Mouse (Mus musculus): ENCODE measurements around the gene Zcchc7. TPM values are rescaled to one million over a fixed set of nuclear protein-coding genes. Genes with fewer than 3 reads are reported as not detected.
A peak's percentile ranks its signal among the peaks of the same experiment; 100 is the strongest.

The Zcchc7 gene
- polyA plus RNA-seq (2014; fragmentation: Nextera tagmentation; extraction: Ambion mirVana), result 38.3 and 39.8 TPM in 2 replicates

GRCm38 (mm10) chr4:44755553-44756133 is at the start of gene Zcchc7:
Zcchc7 (plus strand) TSS chr4:44755877.
- peak; percentile 57 for ATAC-seq (ENCODE audit: low FRiP score, low TSS enrichment)
- no peak for DNase-seq
- peak within 1 kb of the TSS; percentile 91 for H3K9ac ChIP-seq (replicated peaks; ENCODE audit: low read length)
- H3K27ac ChIP-seq (replicated peaks; ENCODE audit: low read depth, low read length), result peak within 1 kb of the TSS; percentile 90
- H3K9me3 ChIP-seq (ENCODE audit: control insufficient read depth, low read length), result no peaks in the 10 kb centered on the region
- 5% methylated on average over 15 of the region's 15 CpGs for WGBS
- no peaks in the 10 kb centered on the region for H3K36me3 ChIP-seq (ENCODE audit: control insufficient read depth, insufficient read depth, low read length)
- peak within 1 kb of the TSS; percentile 86 for H3K4me2 ChIP-seq (ENCODE audit: low read length)
- peak within 1 kb of the TSS; percentile 88 for H3K4me3 ChIP-seq (replicated peaks; ENCODE audit: low read depth, low read length)
- H3K4me1 ChIP-seq (ENCODE audit: control insufficient read depth, insufficient read depth, low read length), result peaks cover 8% of the 10 kb centered on the region
- peaks cover under 1% of the 10 kb centered on the region; the same call in 1 of the 2 replicates for H3K27me3 ChIP-seq (ENCODE audit: control insufficient read depth, insufficient read depth, low read length)

GRCm38 (mm10) chr4:44705967-44706366 is 49.7 kb upstream of the Zcchc7 start:
- Histone ChIP-seq H3K4me1 (ENCODE audit: control insufficient read depth, insufficient read depth, low read length) (0 out of 2 replicates have a peak, but pooled peaks cover 11% of the 10 kb centered on the region), H3K36me3 (ENCODE audit: control insufficient read depth, insufficient read depth, low read length) (no peaks in the 10 kb centered on the region), H3K4me3 (replicated peaks; ENCODE audit: low read depth, low read length) (no peak overlapping the region), H3K4me2 (ENCODE audit: low read length) (peak overlapping the region; percentile 60), H3K9me3 (ENCODE audit: control insufficient read depth, low read length) (no peaks in the 10 kb centered on the region), H3K9ac (replicated peaks; ENCODE audit: low read length) (no peak overlapping the region), H3K27me3 (ENCODE audit: control insufficient read depth, insufficient read depth, low read length) (peaks cover 89% of the 10 kb centered on the region), H3K27ac (replicated peaks; ENCODE audit: low read depth, low read length) (no peak overlapping the region)
- WGBS, result 3% methylated on average over 7 of the region's 7 CpGs
- ATAC-seq (ENCODE audit: low FRiP score, low TSS enrichment) (no peak), DNase-seq (no peak)

GRCm38 (mm10) chr4:44706865-44707264 is 48.8 kb upstream of the Zcchc7 start:
- 0 out of 2 replicates have a peak, but pooled peaks cover 11% of the 10 kb centered on the region for H3K4me1 ChIP-seq (ENCODE audit: control insufficient read depth, insufficient read depth, low read length)
- no peaks in the 10 kb centered on the region for H3K9me3 ChIP-seq (ENCODE audit: control insufficient read depth, low read length)
- H3K27ac ChIP-seq (replicated peaks; ENCODE audit: low read depth, low read length), result no peak overlapping the region
- 32% methylated on average over 1 of the region's 1 CpGs for WGBS
- H3K36me3 ChIP-seq (ENCODE audit: control insufficient read depth, insufficient read depth, low read length), result no peaks in the 10 kb centered on the region
- H3K4me3 ChIP-seq (replicated peaks; ENCODE audit: low read depth, low read length), result no peak overlapping the region
- no peak for DNase-seq
- peaks cover 91% of the 10 kb centered on the region for H3K27me3 ChIP-seq (ENCODE audit: control insufficient read depth, insufficient read depth, low read length)
- H3K9ac ChIP-seq (replicated peaks; ENCODE audit: low read length), result no peak overlapping the region
- no peak for ATAC-seq (ENCODE audit: low FRiP score, low TSS enrichment)
- H3K4me2 ChIP-seq (ENCODE audit: low read length), result peak overlapping the region; percentile 11; the same call in 1 of the 2 replicates

GRCm38 (mm10) chr4:44708311-44708710 is 47.4 kb upstream of the Zcchc7 start:
- Histone ChIP-seq H3K27me3 (ENCODE audit: control insufficient read depth, insufficient read depth, low read length) (peaks cover 90% of the 10 kb centered on the region), H3K36me3 (ENCODE audit: control insufficient read depth, insufficient read depth, low read length) (no peaks in the 10 kb centered on the region), H3K9ac (replicated peaks; ENCODE audit: low read length) (no peak overlapping the region), H3K27ac (replicated peaks; ENCODE audit: low read depth, low read length) (no peak overlapping the region), H3K4me2 (ENCODE audit: low read length) (peak overlapping the region; percentile 32), H3K4me3 (replicated peaks; ENCODE audit: low read depth, low read length) (no peak overlapping the region), H3K9me3 (ENCODE audit: control insufficient read depth, low read length) (no peaks in the 10 kb centered on the region), H3K4me1 (ENCODE audit: control insufficient read depth, insufficient read depth, low read length) (0 out of 2 replicates have a peak, but pooled peaks cover 5% of the 10 kb centered on the region)
- 33% methylated on average over 8 of the region's 8 CpGs for WGBS
- no peak for DNase-seq
- ATAC-seq (ENCODE audit: low FRiP score, low TSS enrichment), result no peak

- Histone ChIP-seq H3K4me3 (replicated peaks; ENCODE audit: low read depth, low read length) (no peak overlapping the region; the same call in 1 of the 2 replicates), H3K27me3 (ENCODE audit: control insufficient read depth, insufficient read depth, low read length) (peaks cover 88% of the 10 kb centered on the region), H3K4me1 (ENCODE audit: control insufficient read depth, insufficient read depth, low read length) (no peaks in the 10 kb centered on the region), H3K4me2 (ENCODE audit: low read length) (peak overlapping the region; percentile 32), H3K27ac (replicated peaks; ENCODE audit: low read depth, low read length) (no peak overlapping the region), H3K9me3 (ENCODE audit: control insufficient read depth, low read length) (no peaks in the 10 kb centered on the region), H3K9ac (replicated peaks; ENCODE audit: low read length) (no peak overlapping the region), H3K36me3 (ENCODE audit: control insufficient read depth, insufficient read depth, low read length) (no peaks in the 10 kb centered on the region)
- ATAC-seq (ENCODE audit: low FRiP score, low TSS enrichment), result no peak
- no peak for DNase-seq
Observed at GRCm38 (mm10) chr4:44709091-44709695, 46.5 kb upstream of the Zcchc7 start.

- H3K9me3 ChIP-seq (ENCODE audit: control insufficient read depth, low read length), result no peaks in the 10 kb centered on the region
- ATAC-seq (ENCODE audit: low FRiP score, low TSS enrichment) (no peak), DNase-seq (no peak)
- 14% methylated on average over 16 of the region's 16 CpGs for WGBS
- peak within 1 kb of the TSS; percentile 14; the same call in 1 of the 2 replicates for H3K9ac ChIP-seq (replicated peaks; ENCODE audit: low read length)
- H3K27ac ChIP-seq (replicated peaks; ENCODE audit: low read depth, low read length), result peak within 1 kb of the TSS; percentile 81
- H3K4me1 ChIP-seq (ENCODE audit: control insufficient read depth, insufficient read depth, low read length), result no peaks in the 10 kb centered on the region
- peak within 1 kb of the TSS; percentile 12 for H3K4me3 ChIP-seq (replicated peaks; ENCODE audit: low read depth, low read length)
- peak within 1 kb of the TSS; percentile 45 for H3K4me2 ChIP-seq (ENCODE audit: low read length)
- H3K36me3 ChIP-seq (ENCODE audit: control insufficient read depth, insufficient read depth, low read length), result no peaks in the 10 kb centered on the region
- peaks cover 89% of the 10 kb centered on the region for H3K27me3 ChIP-seq (ENCODE audit: control insufficient read depth, insufficient read depth, low read length)
Observed at GRCm38 (mm10) chr4:44709740-44710700, 45.7 kb upstream of the Zcchc7 start, which contains the start of gene Pax5. Pax5 (minus strand) TSS chr4:44710487.

- H3K9ac ChIP-seq (replicated peaks; ENCODE audit: low read length), result no peak overlapping the region; the same call in 1 of the 2 replicates
- H3K4me1 ChIP-seq (ENCODE audit: control insufficient read depth, insufficient read depth, low read length), result no peaks in the 10 kb centered on the region
- no peaks in the 10 kb centered on the region for H3K36me3 ChIP-seq (ENCODE audit: control insufficient read depth, insufficient read depth, low read length)
- DNase-seq, result peak; percentile 55
- 2% methylated on average over 30 of the region's 30 CpGs for WGBS
- H3K27me3 ChIP-seq (ENCODE audit: control insufficient read depth, insufficient read depth, low read length), result peaks cover 89% of the 10 kb centered on the region
- no peak for ATAC-seq (ENCODE audit: low FRiP score, low TSS enrichment)
- H3K9me3 ChIP-seq (ENCODE audit: control insufficient read depth, low read length), result no peaks in the 10 kb centered on the region
- peak overlapping the region; percentile 12; the same call in 1 of the 2 replicates for H3K4me3 ChIP-seq (replicated peaks; ENCODE audit: low read depth, low read length)
- H3K27ac ChIP-seq (replicated peaks; ENCODE audit: low read depth, low read length), result peak overlapping the region; percentile 81
- H3K4me2 ChIP-seq (ENCODE audit: low read length), result peak overlapping the region; percentile 45
Observed at GRCm38 (mm10) chr4:44710701-44711097, 45.0 kb upstream of the Zcchc7 start.

GRCm38 (mm10) chr4:44711136-44711900 is 44.4 kb upstream of the Zcchc7 start:
- DNase-seq, result no peak
- peaks cover 84% of the 10 kb centered on the region for H3K27me3 ChIP-seq (ENCODE audit: control insufficient read depth, insufficient read depth, low read length)
- ATAC-seq (ENCODE audit: low FRiP score, low TSS enrichment), result no peak
- H3K4me2 ChIP-seq (ENCODE audit: low read length), result peak overlapping the region; percentile 45
- H3K9me3 ChIP-seq (ENCODE audit: control insufficient read depth, low read length), result no peaks in the 10 kb centered on the region
- H3K9ac ChIP-seq (replicated peaks; ENCODE audit: low read length), result peak overlapping the region; percentile 14; the same call in 1 of the 2 replicates
- H3K36me3 ChIP-seq (ENCODE audit: control insufficient read depth, insufficient read depth, low read length), result no peaks in the 10 kb centered on the region
- peak overlapping the region; percentile 81 for H3K27ac ChIP-seq (replicated peaks; ENCODE audit: low read depth, low read length)
- no peak overlapping the region; the same call in 1 of the 2 replicates for H3K4me3 ChIP-seq (replicated peaks; ENCODE audit: low read depth, low read length)
- WGBS, result 3% methylated on average over 25 of the region's 25 CpGs
- no peaks in the 10 kb centered on the region for H3K4me1 ChIP-seq (ENCODE audit: control insufficient read depth, insufficient read depth, low read length)
